8 mouse cellular contexts compared by ENCODE assay signal in the genomic region with DNA sequence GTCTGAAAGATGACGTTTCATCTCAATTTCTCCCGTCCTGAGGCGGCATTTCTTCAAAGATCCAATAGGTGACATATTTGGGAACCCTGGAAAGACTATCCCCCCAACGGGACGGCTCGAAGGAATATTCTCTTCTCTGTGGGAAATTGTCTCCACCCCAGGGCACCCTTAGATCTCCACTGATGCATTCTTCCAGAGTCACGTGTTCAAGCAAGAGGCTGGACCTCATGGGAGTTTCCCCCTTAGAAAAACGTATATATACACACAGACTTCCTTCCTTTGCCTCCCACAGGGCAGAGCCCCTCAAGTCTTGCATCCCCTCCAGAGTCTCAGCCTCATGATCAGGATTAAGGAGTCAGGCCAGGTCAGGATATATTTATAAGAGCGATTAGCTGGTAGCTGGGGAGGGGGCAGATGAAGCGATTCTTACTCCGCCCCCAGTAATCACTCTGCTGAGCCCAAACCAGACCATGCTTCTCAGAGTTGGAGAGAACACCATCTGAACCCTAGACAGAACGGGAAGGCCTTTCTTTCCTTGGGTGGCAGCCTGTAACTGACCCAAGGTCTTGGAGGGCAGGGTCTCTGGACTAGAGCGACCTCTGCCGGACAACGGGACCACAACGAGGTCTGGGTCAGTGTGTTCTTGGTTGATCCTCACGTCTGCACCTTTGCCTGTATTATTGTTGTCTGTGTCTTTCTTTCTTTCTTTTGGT. TPM values are rescaled to one million over a fixed set of nuclear protein-coding genes. Genes with fewer than 3 reads are reported as not detected.
DNase-seq lines count a peak whose midpoint lies in the region; ATAC-seq and TF ChIP-seq lines count a peak whose summit lies in the region.

A gene (plus strand): TSS at position 464 of the 713 bp plus-strand sequence.

- H3K36me3 ChIP-seq in heart, adult 2 months (ENCODE audit: control insufficient read depth, insufficient read depth, low read length): no peaks in the 10 kb centered on the region
- no peaks in the 10 kb centered on the region for H3K36me3 ChIP-seq in ES-Bruce4 (ENCODE audit: control insufficient read depth, insufficient read depth, low read length, poor library complexity, severe bottlenecking)
- no peaks in the 10 kb centered on the region for H3K36me3 ChIP-seq in liver, embryonic 12.5 days
- no peaks in the 10 kb centered on the region for H3K36me3 ChIP-seq in stomach, embryonic 15.5 days

- no peak for TF ChIP-seq POLR2A in heart, adult 2 months (IDR thresholded peaks at IDR 0.05; ENCODE audit: insufficient read depth, low read depth, low read length)
- no peak for TF ChIP-seq POLR2A in ES-Bruce4 (IDR thresholded peaks at IDR 0.05; ENCODE audit: insufficient read depth, low read length)

- TF ChIP-seq EP300 in heart, adult 2 months (IDR thresholded peaks at IDR 0.05; ENCODE audit: insufficient read depth, low read depth, low read length): no peak
- TF ChIP-seq EP300 in ES-Bruce4 (IDR thresholded peaks at IDR 0.05; ENCODE audit: insufficient read depth, low read depth, low read length): no peak

- 0 out of 2 replicates have a peak within 1 kb of the TSS, but pooled peaks have one; percentile 22 for H3K4me3 ChIP-seq in heart, adult 2 months
- peak within 1 kb of the TSS; percentile 59 for H3K4me3 ChIP-seq in ES-Bruce4 (ENCODE audit: low read depth, low read length)
- H3K4me3 ChIP-seq in liver, embryonic 12.5 days: peak within 1 kb of the TSS; percentile 44
- peak within 1 kb of the TSS; percentile 42 for H3K4me3 ChIP-seq in stomach, embryonic 15.5 days (replicated peaks)

- TF ChIP-seq CTCF in heart, adult 2 months (IDR thresholded peaks at IDR 0.05): peak; percentile 35
- TF ChIP-seq CTCF in ES-Bruce4 (IDR thresholded peaks at IDR 0.05; ENCODE audit: low read depth, low read length): peak; percentile 68

- H3K4me2 ChIP-seq in liver, embryonic 12.5 days: peak within 1 kb of the TSS; percentile 67
- H3K4me2 ChIP-seq in stomach, embryonic 15.5 days: peak within 1 kb of the TSS; percentile 82

- H3K79me2 ChIP-seq in heart, adult 2 months (replicated peaks; ENCODE audit: control insufficient read depth, insufficient read depth, low read length): no peaks in the 10 kb centered on the region

- H3K27me3 ChIP-seq in heart, adult 2 months (ENCODE audit: control insufficient read depth, insufficient read depth, low read length): peaks cover 8% of the 10 kb centered on the region
- peaks cover 14% of the 10 kb centered on the region; the same call in 1 of the 2 replicates for H3K27me3 ChIP-seq in ES-Bruce4 (ENCODE audit: control insufficient read depth, insufficient read depth, low read length, poor library complexity, severe bottlenecking)
- peaks cover 94% of the 10 kb centered on the region for H3K27me3 ChIP-seq in liver, embryonic 12.5 days (replicated peaks)
- H3K27me3 ChIP-seq in stomach, embryonic 15.5 days (replicated peaks): peaks cover 61% of the 10 kb centered on the region

- H3K9ac ChIP-seq in heart, adult 2 months (ENCODE audit: low read depth, low read length): no peak within 1 kb of the TSS
- H3K9ac ChIP-seq in ES-Bruce4 (ENCODE audit: low read depth, poor library complexity, severe bottlenecking): peak within 1 kb of the TSS; percentile 81
- no peak within 1 kb of the TSS for H3K9ac ChIP-seq in liver, embryonic 12.5 days
- no peak within 1 kb of the TSS for H3K9ac ChIP-seq in stomach, embryonic 15.5 days

- 11% methylated on average over 17 of the region's 17 CpGs for WGBS in heart, adult 2 months
- WGBS in liver, embryonic 12.5 days (ENCODE audit: insufficient replicate concordance): 12% methylated on average over 17 of the region's 17 CpGs
- WGBS in stomach, embryonic 15.5 days: 10% methylated on average over 17 of the region's 17 CpGs

- intact Hi-C loops in heart, adult 2 months (cut with DNase I): no loop called here
- intact Hi-C loops in heart, postnatal 14 days (cut with DNase I): no loop called here

- 0 out of 2 replicates have a peak, but pooled peaks have one; percentile 18 for ATAC-seq in erythroblast, adult 5-6 weeks (replicated peaks; ENCODE audit: low FRiP score, poor library complexity, severe bottlenecking)
- ATAC-seq in liver, embryonic 12.5 days: no peak
- no peak for ATAC-seq in stomach, embryonic 15.5 days (ENCODE audit: insufficient read depth, low FRiP score, low read depth)

- DNase-seq in heart, adult 2 months: no peak
- DNase-seq in heart, postnatal 14 days: no peak
- no peak for DNase-seq in adrenal gland, postnatal 14 days
- DNase-seq in thymus, postnatal 4 days: no peak

- H3K9me3 ChIP-seq in ES-Bruce4 (replicated peaks; ENCODE audit: control insufficient read depth, insufficient read depth, low read length, poor library complexity, severe bottlenecking): no peaks in the 10 kb centered on the region
- H3K9me3 ChIP-seq in liver, embryonic 12.5 days (replicated peaks): no peaks in the 10 kb centered on the region
- no peaks in the 10 kb centered on the region for H3K9me3 ChIP-seq in stomach, embryonic 15.5 days

- H3K4me1 ChIP-seq in heart, adult 2 months (ENCODE audit: control insufficient read depth, insufficient read depth, low read length): no peaks in the 10 kb centered on the region; the same call in 1 of the 2 replicates
- H3K4me1 ChIP-seq in ES-Bruce4 (ENCODE audit: control insufficient read depth, insufficient read depth, low read length): no peaks in the 10 kb centered on the region
- H3K4me1 ChIP-seq in liver, embryonic 12.5 days: peaks cover 32% of the 10 kb centered on the region
- peaks cover 22% of the 10 kb centered on the region for H3K4me1 ChIP-seq in stomach, embryonic 15.5 days

- H3K27ac ChIP-seq in heart, adult 2 months: no peak within 1 kb of the TSS
- H3K27ac ChIP-seq in ES-Bruce4 (ENCODE audit: insufficient read depth, low read length): no peak within 1 kb of the TSS
- no peak within 1 kb of the TSS for H3K27ac ChIP-seq in liver, embryonic 12.5 days
- H3K27ac ChIP-seq in stomach, embryonic 15.5 days: no peak within 1 kb of the TSS

RNA-seq across cellular contexts. Expression of the gene that starts here (rescaled TPM):
- not detected for total RNA-seq in heart, adult 2 months (2021)
- polyA plus RNA-seq in heart, adult 2 months (2012; rRNA removed): not detected in 2 replicates
- not detected for total RNA-seq in heart, postnatal 14 days (2021)
- 0.38 TPM in 1 of 2 replicates, not detected in the other for polyA plus RNA-seq in ES-Bruce4 (2011; ENCODE audit: insufficient read depth, insufficient read length, low read depth, missing spikeins)
- not detected in 2 replicates for total RNA-seq in erythroblast, adult 5-6 weeks (2015; ENCODE audit: low replicate concordance)
- not detected in 2 replicates for total RNA-seq in erythroblast, adult 5-6 weeks (2017; ENCODE audit: low replicate concordance)
- 0.39 and 0.60 TPM in 2 replicates for polyA plus RNA-seq in liver, embryonic 12.5 days (2016; fragmentation: Nextera tagmentation; extraction: Ambion mirVana)
- polyA plus RNA-seq in stomach, embryonic 15.5 days (2015; fragmentation: Nextera tagmentation; extraction: Ambion mirVana): 0.28 and 0.64 TPM in 2 replicates
- total RNA-seq in adrenal gland, postnatal 14 days (2021): not detected in 2 replicates

Comparison
In these comparisons a context has a peak if more than half of its experiments do, and no peak if none do; other contexts are left out.
1. Peak in ATAC-seq in erythroblast, adult 5-6 weeks; RNA of the gene not detected or under 1 TPM.